Mouse (Mus musculus) adrenal gland, postnatal 14 days (tissue): ENCODE measurements at regions not wholly inside any gene's neighbourhood (a gene's known extent, or its start where the extent isn't known, plus 50 kb on each side); places are given as distances from the start of the nearest gene placed in this dataset.

Experiments
- DNase-seq: peaks from one replicate; pipeline ENCODE4 v3.0.0; 2021; ENCODE audit warnings: mixed read lengths

DNA sequence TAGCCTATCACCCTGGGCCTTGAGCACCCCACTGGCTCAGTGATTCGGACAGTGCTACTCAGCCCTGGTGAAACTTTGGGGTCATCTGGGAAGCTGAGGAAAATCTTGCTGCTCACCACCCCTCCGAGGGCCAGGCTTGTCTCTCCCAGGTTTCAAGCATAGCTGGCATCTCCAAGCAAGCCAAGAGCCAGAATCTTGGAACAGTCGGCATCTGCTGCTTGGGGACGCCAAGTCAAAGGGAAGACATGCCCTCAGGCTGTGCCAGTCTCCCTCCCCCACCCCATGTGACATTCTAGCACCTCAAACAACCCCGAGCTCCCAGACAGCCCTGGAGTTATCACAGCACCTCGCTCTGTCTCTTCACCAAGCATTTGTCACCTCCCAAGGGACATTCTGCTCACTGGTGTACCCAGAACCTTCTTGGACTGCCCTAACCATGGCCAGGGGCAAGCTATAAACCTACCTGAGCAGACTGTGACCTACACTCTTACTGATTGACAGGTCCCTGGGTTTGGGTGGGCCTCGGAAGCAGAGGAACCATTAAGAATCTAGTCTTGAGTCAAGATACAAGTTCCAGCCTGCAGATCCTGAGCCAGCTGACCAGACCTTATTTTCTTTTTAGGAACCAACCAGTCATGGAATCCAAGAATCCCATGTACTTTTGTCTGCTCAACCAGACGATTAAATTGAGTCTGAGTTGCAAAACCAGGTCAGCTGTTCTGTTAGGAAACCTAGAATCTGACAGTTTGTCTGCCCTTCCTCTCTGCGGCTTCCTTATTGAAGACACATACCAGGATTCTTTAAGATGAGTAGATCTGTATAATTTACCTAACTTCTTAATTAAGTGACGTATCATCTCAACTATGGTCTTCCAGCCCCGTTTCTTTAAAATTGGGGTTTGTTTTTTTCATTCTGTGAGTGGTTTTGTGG, 83.0 kb upstream of the Otos start:
- no peak for DNase-seq

DNA sequence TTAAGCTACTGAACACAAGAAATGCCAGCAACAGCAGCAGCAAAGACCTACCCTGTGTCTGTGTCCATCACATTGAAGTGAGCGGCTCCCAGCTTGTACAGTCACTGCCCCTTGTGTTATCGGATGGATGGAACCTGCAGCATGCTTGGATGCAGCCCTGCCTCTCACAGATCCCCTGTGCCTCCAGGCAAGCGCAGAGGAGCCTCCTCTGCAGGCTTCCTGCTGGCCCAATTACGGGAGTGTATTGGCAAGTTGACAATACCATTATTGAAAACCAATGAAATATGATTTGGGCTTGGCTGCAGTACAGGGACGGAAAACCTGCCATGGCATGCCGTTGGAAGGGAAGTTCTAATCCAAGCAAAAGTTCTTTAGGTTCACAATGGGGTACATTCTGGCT, 81.9 kb upstream of the Otos start:
- no peak for DNase-seq

DNA sequence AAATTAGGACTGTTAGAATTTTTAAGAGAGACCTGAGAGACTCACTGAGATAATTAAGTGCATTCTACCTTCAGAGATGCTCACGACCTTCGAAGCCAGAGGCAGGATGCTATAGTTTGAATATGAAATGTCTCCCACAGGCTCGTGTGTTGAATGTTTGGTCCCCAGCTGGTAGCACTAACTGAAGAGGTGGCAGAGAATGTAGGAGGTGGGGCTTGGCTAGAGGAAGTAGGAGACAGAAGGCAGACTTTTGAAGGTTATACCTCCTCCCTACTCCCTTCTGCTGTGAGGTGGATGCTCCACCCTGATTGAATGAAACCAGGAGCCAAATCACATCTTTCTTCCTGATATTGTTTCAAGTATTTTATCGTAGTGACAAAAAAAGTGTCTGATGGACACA, 79.3 kb upstream of the Otos start:
- DNase-seq = no peak

DNA sequence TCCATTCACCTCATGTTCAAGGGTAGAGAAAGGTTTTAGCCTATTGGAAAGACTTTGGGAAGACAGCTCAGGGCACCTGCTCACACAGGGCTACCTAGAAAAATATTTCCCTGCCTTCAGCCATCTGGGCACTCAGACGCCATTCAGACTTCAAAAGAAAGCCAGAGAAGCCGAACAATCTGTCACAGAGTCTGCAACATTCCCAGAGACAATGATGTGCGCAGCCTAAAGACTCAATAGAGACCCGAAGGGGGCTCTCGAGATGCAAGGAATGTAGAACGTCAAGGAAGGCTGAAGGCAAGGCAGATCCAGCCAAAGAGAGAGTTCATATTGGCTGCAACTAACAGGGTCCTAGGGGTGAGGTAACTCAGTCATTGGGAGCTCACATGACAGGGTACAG, 78.7 kb upstream of the Otos start:
- DNase-seq = no peak

DNA sequence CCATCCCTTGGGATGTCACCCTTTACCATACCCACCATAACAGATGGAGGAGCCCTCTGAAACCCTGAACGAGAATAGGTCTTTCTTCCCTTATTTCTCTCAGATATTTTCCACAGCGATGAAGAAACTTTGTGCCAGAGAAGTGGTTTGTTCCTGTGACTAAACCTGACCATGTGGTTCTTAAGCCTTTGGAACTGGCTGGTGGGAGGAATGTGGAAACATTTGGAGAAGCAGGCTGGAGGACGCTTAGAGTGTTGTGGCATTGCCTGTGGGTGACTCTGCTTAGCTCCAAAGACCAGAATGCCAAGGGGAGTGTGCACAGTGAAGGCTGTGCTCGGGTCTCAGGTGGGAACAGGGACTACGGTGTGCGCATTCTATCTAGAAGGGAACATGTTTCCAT, 77.7 kb upstream of the Otos start:
- no peak for DNase-seq

DNA sequence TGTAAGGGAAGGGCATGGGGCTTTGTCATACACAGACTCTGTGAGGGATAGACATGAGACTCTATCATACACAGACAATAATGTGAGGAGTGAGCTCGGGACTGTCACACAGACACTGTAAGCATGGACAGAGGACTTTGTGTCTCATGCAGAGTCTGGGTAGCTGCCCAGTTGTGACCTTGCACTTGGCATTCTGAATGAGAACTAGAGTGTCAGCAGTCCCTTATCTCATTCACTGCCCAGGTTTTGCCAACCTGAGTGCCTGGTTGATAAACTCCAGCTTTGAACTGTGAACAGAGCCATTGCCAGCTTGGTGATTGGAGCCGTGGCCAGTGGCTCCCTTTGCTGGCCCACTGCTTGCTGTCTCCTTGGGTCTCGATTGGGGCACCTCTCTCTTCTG, 75.5 kb upstream of the Otos start:
- DNase-seq = peak; percentile 72

DNA sequence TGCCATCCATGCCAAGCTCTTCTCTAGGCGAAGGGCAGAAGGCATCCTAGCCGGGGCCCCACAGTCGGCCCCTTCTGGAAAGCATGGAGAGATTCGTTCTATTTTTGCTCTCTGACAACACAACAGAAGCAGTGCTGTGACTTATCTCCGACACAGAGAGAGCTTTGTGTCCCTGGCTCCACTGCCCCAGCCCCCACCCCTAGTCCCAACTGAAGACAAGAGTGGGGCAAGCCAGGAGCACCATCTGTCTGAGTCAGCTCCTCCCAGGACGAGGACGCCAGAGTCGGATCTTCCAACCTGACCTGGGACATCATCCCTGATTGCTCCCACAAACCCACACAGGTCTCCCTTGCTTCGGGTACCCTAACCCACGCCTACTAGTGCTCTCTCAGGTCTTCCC, 71.9 kb upstream of the Otos start:
- no peak for DNase-seq

DNA sequence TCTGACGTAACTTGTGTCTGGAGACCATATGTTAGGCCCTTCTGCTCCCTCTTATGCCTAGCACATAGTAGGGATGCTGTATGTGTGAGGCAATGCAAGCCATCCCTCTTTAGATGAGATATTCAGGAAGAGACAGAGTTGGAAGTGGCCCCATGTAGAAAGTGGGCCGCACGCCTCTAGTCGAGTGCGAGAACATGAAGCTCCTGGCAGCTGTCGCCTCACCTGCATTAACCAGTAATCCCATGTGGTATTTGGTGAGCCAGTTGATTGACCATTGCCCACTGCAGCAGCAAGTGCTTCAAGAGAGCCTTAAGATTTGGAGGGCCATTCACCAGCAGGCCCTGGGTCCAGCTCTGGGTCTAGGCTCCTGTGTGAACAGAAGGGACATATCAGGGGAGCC, 71.2 kb upstream of the Otos start:
- DNase-seq = no peak

DNA sequence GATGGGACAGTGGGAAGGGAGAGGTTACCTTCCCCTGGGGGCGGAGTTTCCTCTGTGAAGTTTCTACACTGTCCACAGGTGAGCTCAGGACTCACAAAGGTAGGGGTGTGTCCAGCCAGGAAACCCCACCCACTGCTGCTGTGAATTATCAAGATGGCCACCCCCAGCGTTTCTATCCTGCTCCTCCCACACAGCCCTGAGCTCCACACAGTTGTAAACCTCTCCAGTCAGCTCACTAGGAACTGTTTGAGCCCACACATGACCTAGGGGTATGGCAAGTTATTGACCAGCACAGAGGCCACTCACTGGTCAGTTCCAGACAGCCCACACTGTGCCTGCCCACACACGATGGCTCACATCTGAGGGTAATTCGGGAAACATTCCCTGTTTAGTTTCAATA, 69.5 kb upstream of the Otos start:
- DNase-seq = no peak

DNA sequence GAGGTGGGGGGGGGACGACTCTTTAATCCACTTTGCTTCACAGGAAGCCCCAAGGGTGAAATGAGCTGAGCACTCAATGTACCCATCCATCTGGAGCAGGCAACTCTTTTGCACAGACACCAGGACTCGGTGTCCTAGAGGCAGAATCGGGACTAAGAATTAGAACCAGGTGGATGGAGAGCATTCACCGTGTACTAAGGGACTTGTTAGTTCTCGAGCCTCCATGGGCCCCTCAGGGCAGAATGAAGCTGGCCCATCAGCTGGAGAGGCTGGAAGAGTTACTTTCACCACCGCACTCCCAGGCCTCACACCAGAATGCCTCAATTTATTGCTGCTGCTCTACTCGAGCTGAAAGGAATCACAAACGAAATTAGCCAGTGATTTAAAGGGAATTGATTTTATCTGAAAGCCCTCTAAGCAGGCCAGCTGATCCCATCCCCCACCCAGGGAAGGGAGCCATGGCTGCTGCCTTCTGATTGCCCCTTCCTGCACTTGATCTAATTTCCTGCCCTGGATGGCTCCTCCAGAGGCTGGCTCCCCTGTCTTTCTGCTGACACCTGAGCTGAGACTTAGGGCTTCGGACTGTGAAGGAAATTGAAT, 66.2 kb upstream of the Otos start:
- DNase-seq = peak; percentile 14

DNA sequence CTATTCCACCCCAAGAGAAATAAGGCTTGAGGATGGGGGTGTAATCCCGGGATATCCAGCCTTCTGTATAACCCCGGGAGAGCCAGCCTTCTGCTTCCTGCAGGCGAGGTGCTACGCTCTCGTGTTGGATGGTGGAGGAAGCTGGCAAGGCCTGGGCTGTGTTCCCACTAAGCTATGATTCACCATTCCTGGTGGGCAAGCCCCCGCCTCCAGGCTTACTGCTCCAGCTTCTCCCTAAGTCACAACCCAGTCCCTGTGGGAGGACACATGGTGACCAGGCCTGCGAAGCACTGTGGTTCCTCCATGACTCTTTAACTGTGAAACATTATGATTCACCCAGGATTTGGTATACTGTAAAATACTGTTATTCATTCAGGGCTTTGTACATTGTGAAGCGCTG, 63.7 kb upstream of the Otos start:
- DNase-seq = no peak

DNA sequence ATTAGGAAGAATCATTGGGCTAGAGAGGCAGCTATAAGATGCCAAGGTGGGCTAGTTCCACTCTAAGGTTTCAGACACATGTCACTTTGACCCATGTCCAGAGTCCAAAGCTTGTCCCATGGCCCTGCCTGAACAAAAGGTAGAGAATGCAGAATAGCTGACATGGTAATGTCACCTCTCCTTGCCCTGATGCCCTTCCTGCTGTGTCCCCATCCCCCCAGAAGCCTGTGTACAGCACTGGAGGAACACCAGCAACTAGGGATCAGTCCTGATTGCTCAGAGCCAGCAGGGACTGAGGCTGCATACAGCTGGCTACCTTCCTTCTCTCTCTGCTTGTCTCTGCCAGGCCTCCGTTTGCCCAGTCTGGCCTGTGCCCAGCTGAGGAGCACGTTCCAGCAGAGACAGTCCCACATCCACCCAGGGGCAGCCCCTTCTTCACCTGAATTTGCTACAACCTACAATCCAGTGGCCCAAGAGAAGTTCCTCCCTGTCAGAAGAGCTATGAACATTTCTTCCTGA, 61.7 kb upstream of the Otos start:
- no peak for DNase-seq

DNA sequence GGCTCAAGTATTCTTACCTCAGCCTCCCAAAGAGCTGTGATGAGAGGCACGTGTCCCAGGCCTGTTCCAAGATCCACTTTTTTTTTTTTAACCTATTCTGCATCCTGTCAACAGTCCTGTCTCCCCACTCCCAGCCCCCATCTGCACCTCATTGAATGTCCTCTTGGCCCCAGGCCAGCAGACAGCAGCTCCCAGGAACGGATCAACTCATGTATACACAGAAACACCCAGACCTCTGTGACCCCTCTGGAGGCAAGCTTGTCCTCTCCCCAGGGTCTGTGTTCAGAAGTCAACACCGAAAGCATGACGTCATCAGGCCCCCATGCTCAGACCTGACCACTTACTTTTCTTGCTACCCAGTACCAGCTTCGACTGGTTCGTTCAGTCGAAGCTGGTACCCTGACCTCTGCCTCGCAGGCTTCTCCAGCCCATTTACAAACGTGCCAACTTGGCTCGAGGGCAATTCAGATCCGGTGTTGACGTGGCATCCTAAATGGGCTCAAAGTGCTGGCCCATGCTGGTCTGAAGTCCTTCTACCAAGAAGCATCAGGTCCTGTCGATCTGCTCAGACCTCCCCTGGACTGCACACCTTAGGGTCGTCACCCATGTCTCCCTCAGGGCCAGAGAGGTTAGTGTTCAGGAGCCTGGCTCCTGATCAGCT, 60.7 kb upstream of the Otos start:
- no peak for DNase-seq

DNA sequence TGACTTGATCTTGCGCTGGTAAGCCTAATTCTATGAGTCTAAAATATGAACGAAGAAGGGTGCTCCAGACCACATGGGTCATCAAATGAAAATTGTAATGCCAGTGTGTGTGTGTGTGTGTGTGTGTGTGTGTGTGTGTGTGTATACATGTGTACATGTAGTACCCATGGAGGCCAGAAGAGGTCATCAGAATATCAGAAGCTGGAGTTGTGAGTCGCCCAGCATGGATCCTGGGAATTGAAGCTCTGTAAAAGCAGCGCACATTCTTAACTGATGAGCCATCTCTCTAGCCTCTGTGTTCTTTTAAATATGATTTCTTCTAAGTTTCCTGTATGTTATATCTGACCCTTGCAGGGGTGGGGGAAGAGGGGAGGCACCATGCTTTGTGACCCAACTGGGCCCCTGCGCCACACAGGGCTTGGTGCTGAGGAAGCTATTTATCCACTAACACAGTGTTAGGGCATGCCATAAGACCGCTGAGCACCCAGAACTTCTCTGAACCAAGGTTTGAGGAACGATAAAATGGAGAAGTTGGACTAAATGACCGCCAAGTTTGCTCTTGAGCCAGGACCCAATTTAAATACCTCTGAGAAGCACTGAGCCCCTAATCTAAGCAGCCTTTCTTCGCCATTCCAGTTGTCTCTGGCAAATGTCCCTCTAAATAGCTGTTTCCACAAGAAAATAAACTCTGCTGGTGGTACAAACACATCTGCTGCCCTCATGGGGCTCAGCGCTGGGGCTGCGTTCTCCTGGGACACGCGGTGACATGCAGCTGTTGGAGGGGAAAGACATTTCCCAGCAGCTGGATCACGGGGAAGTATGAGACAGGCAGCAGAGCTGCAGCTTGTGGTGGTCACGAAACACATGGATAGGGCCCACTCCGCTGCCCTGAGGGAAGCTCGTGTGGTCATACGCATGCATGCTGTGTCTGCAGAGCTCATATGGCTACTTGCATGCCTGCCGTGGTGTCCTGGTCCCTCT, 59.6 kb upstream of the Otos start:
- DNase-seq = no peak

DNA sequence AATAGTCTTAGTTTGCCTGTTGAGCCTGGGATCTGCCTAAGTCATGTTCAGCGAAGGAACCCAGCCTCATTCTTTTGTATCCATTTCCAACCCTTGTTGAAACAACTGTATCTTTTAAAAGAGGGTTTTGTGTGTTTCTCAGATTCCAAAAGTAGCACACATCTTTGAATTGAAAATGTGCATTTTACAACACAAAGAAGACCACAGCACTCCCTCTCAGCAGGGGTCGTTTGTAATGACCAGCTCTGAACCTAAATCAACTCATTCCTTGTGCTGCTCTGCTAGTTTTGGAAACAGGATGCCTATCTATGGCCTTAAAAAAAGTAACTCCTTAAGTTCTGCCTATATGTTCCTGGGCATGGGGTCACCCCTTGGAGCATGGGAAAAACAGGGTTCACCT, 58.8 kb upstream of the Otos start:
- no peak for DNase-seq

DNA sequence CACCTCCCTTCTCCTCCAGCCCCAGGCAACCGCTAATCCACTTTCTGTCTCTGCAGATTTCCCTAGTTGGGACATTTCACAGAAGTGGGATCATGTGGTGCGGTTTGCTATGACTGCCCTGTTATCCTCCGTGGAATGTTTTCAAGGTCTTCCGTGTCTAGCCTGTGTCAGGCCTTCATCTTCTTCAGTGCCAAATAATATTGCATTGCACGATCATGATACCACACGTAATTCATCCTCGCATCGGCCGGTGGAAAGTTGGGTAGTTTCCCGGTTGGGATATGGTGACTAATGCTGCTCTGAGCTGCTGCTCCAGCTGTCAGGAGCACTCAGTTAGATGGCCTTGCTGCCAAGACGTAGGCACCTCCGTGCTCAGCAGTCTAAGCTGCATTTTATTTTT, 55.3 kb upstream of the Otos start:
- peak; percentile 79 for DNase-seq

DNA sequence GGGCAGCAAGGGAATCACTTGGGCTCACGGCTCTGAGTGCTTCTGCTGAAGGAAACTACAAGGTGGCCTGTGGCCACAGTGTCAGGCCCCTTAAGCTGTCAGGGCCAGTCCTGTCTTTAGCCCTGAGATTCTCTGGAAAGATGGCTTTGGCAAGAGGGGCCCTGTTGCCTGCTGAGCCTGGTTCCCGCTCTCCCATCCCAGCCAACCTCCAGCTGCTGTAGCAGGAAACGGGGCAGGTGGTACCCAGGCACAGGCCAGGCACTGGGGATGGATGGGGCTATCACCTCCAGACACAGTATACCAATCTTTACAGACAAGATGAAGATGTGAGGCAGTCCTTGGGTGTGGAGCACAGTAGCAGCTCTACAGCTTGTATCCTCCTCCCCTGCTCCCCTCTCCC, 54.6 kb upstream of the Otos start:
- no peak for DNase-seq

DNA sequence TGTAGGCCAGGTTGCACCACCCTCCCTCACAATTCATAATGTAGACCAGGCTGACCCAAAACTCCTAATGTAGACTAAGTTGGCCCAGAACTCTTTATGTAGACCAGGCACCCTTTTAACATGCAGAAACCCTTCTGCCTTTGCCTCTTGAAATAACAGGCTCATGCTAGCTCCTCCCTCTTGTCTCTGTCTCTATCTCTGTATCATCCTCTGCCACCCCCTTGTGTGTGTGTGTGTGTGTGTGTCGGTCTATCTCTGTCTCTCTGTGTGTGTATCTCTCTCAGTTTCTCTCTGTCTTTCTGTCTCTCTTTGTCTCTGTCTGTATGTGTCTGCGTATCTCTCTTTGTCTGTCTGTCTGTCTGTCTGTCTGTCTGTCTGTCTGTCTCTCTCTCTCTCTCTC, 51.5 kb upstream of the Otos start:
- DNase-seq = no peak

DNA sequence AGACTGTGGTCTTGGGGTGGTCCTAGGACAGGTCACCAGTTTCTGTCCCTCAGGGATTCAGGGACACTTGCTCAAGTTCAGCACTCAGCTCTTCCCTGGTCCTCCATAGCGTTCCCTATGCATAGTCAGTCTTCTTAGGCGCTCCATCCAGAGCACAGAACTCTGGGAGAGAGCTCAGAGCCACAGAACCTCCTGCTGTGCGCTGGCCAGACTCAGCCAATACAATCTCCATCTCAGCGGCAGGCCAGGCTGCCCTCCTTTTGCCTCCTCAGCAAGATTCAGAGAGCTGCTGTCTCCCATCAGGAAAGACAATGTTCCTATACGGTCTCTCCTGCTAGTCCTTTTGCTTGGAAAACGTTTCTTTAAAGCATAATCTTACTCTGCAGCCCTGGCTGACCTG, 51.1 kb upstream of the Otos start:
- no peak for DNase-seq

DNA sequence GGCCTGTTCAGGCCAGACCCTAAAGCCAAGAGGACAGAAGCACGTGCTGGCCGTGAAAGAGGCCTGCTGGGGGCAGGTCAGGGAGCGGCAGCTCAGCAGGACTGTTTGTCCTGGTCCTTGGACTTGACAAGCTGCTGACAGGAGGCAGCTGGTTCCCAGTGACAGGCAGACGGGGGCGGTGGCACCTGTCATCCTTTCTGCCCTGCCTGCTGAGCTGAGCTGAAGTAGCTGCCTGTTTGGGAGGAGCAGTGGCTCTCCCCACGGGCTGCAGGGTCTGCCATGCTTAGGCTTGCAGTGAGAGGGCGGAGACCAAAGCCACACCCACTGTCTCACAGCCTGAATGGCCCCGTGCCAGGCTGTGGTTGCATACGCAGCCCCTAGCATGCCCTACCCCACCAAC, 50.4 kb upstream of the Otos start:
- peak; percentile 66 for DNase-seq

DNA sequence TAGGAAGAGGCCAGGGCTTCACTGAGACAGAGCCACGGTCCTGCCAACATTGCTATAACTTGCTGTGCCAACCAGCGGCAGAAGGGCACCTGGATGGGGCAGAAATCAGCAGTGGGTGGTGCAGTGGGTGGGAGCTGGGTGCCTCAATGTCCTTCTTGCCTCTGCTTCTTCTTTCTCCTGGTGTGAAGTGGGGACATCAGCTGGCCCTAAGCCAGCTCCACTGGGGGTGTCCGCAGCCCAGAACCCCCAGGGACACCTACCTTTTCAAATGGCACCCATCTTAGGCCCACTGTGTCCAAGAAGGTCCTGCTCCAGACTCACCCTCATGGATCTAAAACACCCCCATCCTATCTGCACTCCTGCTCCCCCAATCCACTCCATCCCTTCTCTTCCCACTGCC, 49.9 kb upstream of the Otos start:
- no peak for DNase-seq
